Mouse (Mus musculus) small intestine, adult 2 months (tissue): ENCODE measurements around the gene Hoga1. TPM values are rescaled to one million over a fixed set of nuclear protein-coding genes. Genes with fewer than 3 reads are reported as not detected.

ENCODE experiments used
- H3K27ac ChIP-seq: fragments of 200-500 bp; 2 replicates; pipeline ENCODE4 v1.5.1; 2012; ENCODE audit warnings: low read depth, low read length, control low read depth, inconsistent platforms; ENCODE audit not compliant: insufficient read depth
- H3K27me3 ChIP-seq: fragments of 200-500 bp; 2 replicates; pipeline ENCODE4 v1.6.1; 2012; ENCODE audit warnings: mild to moderate bottlenecking, moderate library complexity, low read length, inconsistent platforms; ENCODE audit not compliant: control insufficient read depth, insufficient read depth
- H3K36me3 ChIP-seq: fragments of 200-500 bp; 2 replicates; pipeline ENCODE4 v1.6.1; 2012; ENCODE audit warnings: mild to moderate bottlenecking, low read length, control low read depth, inconsistent platforms; ENCODE audit not compliant: control insufficient read depth, insufficient read depth
- H3K4me1 ChIP-seq: fragments of 200-500 bp; 2 replicates; pipeline ENCODE4 v1.6.1; 2012; ENCODE audit warnings: low read length, inconsistent platforms, mixed read lengths; ENCODE audit not compliant: control insufficient read depth, insufficient read depth, insufficient read length
- H3K4me3 ChIP-seq: fragments of 200-500 bp; 2 replicates; pipeline ENCODE4 v1.5.1; 2012; ENCODE audit warnings: low read depth, mild to moderate bottlenecking, control low read depth, inconsistent platforms, low read length, moderate library complexity
- CTCF ChIP-seq: fragments of 200-500 bp; IDR thresholded peaks from 2 replicates; pipeline ENCODE4 v1.5.1; 2012; ENCODE audit warnings: low read depth, mild to moderate bottlenecking, control low read depth, inconsistent platforms, low read length, moderate library complexity, mixed read lengths; ENCODE audit not compliant: insufficient replicate concordance, insufficient read length; ENCODE audit errors: extremely low read depth
- POLR2A ChIP-seq: fragments of 200-500 bp; IDR thresholded peaks from 2 replicates; pipeline ENCODE4 v1.6.1; 2012; ENCODE audit warnings: low read depth, mild to moderate bottlenecking, control low read depth, inconsistent platforms, low read length, moderate library complexity
- WGBS: fragments of 180-500 bp; shearing (Covaris S2); methylation state at CpG from one replicate; pipeline ENCODE4 v1.1.7; 2018; 5-methylcytosine and 5-hydroxymethylcytosine counted together
- polyA plus RNA-seq: library from polyadenylated mRNA; depleted of rRNA; stranded (reverse); fragments of >200 nt; gene quantifications from 2 replicates; pipeline ENCODE4 v1.2.3, GENCODE M21; 2012

Gene Hoga1
- polyA plus RNA-seq, 1 experiment, result 2.2 TPM

- H3K36me3 ChIP-seq, result no peaks in the 10 kb centered on the region
- 81% methylated on average over 6 of the region's 6 CpGs for WGBS
- no peaks in the 10 kb centered on the region for H3K27me3 ChIP-seq
- TF ChIP-seq CTCF (no peak), POLR2A (no peak)
- peaks cover 4% of the 10 kb centered on the region; the same call in 1 of the 2 replicates for H3K4me1 ChIP-seq
- H3K4me3 ChIP-seq, result no peak overlapping the region
- H3K27ac ChIP-seq, result no peak overlapping the region
These were observed 41.2 kb upstream of the Hoga1 start for GRCm38 (mm10) chr19:42004258-42004657.

DNA sequence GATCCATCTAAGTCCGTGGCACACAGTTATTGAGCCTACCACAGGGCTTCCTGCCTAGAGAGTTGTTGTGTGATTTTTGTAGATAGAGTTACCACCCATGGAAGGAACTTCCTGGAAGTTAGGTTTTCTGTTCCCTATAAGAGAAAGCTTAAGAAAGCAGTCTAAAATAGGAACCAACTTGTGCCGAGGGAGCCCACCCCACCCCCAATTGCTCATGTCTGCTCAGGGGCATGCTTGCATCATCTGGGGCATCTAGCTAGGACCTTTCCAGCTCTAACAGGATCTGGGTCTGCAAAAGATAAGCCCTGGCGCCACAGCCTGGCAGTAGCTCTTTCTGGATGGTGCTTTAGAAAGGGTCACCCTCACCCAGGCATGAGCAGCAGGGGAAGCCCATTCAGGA is 39.8 kb upstream of the Hoga1 start:
- WGBS, result 49% methylated on average over 3 of the region's 3 CpGs

DNA sequence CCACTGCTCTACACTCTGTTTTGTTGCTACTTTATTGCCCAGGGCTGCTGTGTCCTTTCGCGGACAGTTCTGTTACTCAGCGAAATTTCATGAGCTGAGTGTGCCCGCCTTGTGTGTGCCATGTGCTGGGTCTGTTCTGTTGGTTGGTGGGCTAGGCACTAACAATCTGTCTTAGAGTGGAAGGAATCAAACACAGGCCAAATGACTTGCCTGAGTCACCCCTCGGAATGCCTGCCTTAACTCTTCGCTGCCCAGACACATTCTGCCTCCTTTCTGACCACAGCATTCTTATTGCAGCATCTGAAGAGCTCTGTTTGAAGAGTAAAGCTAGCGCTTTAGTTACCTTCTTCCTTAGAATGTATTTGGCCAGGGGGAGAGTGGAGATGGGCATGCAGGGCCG is 38.8 kb upstream of the Hoga1 start:
- H3K36me3 ChIP-seq, result no peaks in the 10 kb centered on the region
- no peaks in the 10 kb centered on the region; the same call in 1 of the 2 replicates for H3K4me1 ChIP-seq
- no peak overlapping the region for H3K4me3 ChIP-seq
- 60% methylated on average over 8 of the region's 8 CpGs for WGBS
- TF ChIP-seq POLR2A (no peak), CTCF (no peak)
- H3K27ac ChIP-seq, result no peak overlapping the region
- no peaks in the 10 kb centered on the region for H3K27me3 ChIP-seq

More for the DNA sequence above, 39.8 kb upstream of the Hoga1 start:
- no peak for TF ChIP-seq POLR2A
- no peaks in the 10 kb centered on the region for H3K36me3 ChIP-seq
- no peak overlapping the region for H3K4me3 ChIP-seq
- H3K27ac ChIP-seq, result no peak overlapping the region
- peaks cover 4% of the 10 kb centered on the region; the same call in 1 of the 2 replicates for H3K4me1 ChIP-seq
- H3K27me3 ChIP-seq, result no peaks in the 10 kb centered on the region

DNA sequence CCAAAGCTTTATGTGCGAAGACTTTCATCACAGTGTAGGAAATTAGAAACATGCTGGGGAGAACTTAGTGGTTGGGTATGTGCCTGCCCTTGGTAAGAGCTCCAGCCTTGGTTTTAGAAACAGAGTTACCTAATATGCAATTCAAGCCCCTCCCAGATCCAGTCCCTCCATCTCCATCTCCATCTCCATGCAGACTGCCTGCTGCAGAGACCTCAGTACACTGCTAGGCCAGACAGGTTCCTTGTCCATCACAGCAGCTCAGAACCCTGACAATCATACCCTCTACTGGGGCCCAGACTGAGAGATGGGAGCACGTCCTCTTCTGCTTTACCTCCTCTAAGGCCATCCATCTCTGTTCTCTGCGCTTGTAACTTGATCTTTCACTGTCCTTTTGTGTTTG is 36.8 kb upstream of the Hoga1 start:
- Histone ChIP-seq H3K36me3 (no peaks in the 10 kb centered on the region), H3K4me1 (no peaks in the 10 kb centered on the region; the same call in 1 of the 2 replicates), H3K27ac (no peak overlapping the region), H3K4me3 (no peak overlapping the region), H3K27me3 (no peaks in the 10 kb centered on the region)
- no peak for TF ChIP-seq CTCF
- TF ChIP-seq POLR2A, result no peak
- WGBS, result 88% methylated on average over 3 of the region's 3 CpGs

- Histone ChIP-seq H3K4me3 (no peak overlapping the region), H3K27ac (no peak overlapping the region), H3K4me1 (no peaks in the 10 kb centered on the region; the same call in 1 of the 2 replicates), H3K27me3 (no peaks in the 10 kb centered on the region), H3K36me3 (no peaks in the 10 kb centered on the region)
- 78% methylated on average over 7 of the region's 7 CpGs for WGBS
- no peak for TF ChIP-seq CTCF
- no peak for TF ChIP-seq POLR2A
These were observed 36.3 kb upstream of the Hoga1 start for GRCm38 (mm10) chr19:42009067-42009466.

GRCm38 (mm10) chr19:42010436-42010835 is 35.0 kb upstream of the Hoga1 start:
- Histone ChIP-seq H3K4me1 (no peaks in the 10 kb centered on the region; the same call in 1 of the 2 replicates), H3K27ac (no peak overlapping the region), H3K4me3 (no peak overlapping the region), H3K36me3 (no peaks in the 10 kb centered on the region), H3K27me3 (no peaks in the 10 kb centered on the region)
- no peak for TF ChIP-seq CTCF
- TF ChIP-seq POLR2A, result no peak
- 82% methylated on average over 4 of the region's 4 CpGs for WGBS

- H3K27ac ChIP-seq, result no peak overlapping the region
- 88% methylated on average over 7 of the region's 7 CpGs for WGBS
- no peak overlapping the region for H3K4me3 ChIP-seq
- no peak for TF ChIP-seq POLR2A
- no peak for TF ChIP-seq CTCF
- H3K36me3 ChIP-seq, result no peaks in the 10 kb centered on the region
- no peaks in the 10 kb centered on the region for H3K4me1 ChIP-seq
- H3K27me3 ChIP-seq, result no peaks in the 10 kb centered on the region
These were observed 34.3 kb upstream of the Hoga1 start for GRCm38 (mm10) chr19:42011123-42011522.
